Mouse (Mus musculus): ENCODE data around the gene Gm11238.
"Not testable (repeated sequence)": the region's sequence is repeated elsewhere in the genome, so short reads cannot be mapped to it uniquely, and the experiment has no call there.

The Gm11238 gene

GRCm38 (mm10) chr4:73607581-73607980, at the start of gene Gm11238:
Gm11238 (plus strand) TSS chr4:73607881.
- not testable (repeated sequence) for DNase-seq (ENCODE audit: low read depth, low spot score)

GRCm38 (mm10) chr4:73599248-73599647, 8.4 kb upstream of the Gm11238 start:
- no peak for DNase-seq (ENCODE audit: low read depth, low spot score)

GRCm38 (mm10) chr4:73622684-73623083, 15.0 kb downstream of the Gm11238 start, which contains the start of gene Gm11237:
Gm11237 (plus strand) TSS chr4:73622984.
- not testable (repeated sequence) for DNase-seq (ENCODE audit: low read depth, low spot score)

GRCm38 (mm10) chr4:73637821-73638220, 30.1 kb downstream of the Gm11238 start, which contains the start of gene Gm11236:
Gm11236 (plus strand) TSS chr4:73638121.
- DNase-seq (ENCODE audit: low read depth, low spot score): not testable (repeated sequence)

- DNase-seq (ENCODE audit: low read depth, low spot score): not testable (repeated sequence)
These were observed 54.2 kb downstream of the Gm11238 start for GRCm38 (mm10) chr4:73661864-73662263.

- DNase-seq (ENCODE audit: low read depth, low spot score): not testable (repeated sequence)
These were observed 60.4 kb downstream of the Gm11238 start, which contains the start of gene Gm11239 for GRCm38 (mm10) chr4:73668054-73668453. Gm11239 (plus strand) TSS chr4:73668354.

GRCm38 (mm10) chr4:73683216-73683615, 75.5 kb downstream of the Gm11238 start, which contains the start of gene Gm428:
Gm428 (plus strand) TSS chr4:73683516.
- not testable (repeated sequence) for DNase-seq (ENCODE audit: low read depth, low spot score)
